Mouse (Mus musculus) CD4-positive helper T cell, adult 2 months (primary cell): ENCODE data around the gene Prss43.

ENCODE experiments used
- DNase-seq: peaks from one replicate; pipeline ENCODE4 v3.0.0-alpha.2; 2012; ENCODE audit warnings: low read depth, missing footprints, low spot score

Gene Prss43

GRCm38 (mm10) chr9:110840905-110841304, 14.4 kb downstream of the Prss43 start:
- no peak for DNase-seq

GRCm38 (mm10) chr9:110841438-110841837, 14.9 kb downstream of the Prss43 start:
- DNase-seq: no peak

GRCm38 (mm10) chr9:110844206-110844605, 17.7 kb downstream of the Prss43 start, which contains the start of gene Prss46:
TSS of gene Prss46 (plus strand) at chr9:110844506.
- DNase-seq: no peak

- DNase-seq: no peak
Measured at GRCm38 (mm10) chr9:110849162-110849561, 22.7 kb downstream of the Prss43 start.

- no peak for DNase-seq
Measured at GRCm38 (mm10) chr9:110855903-110856302, 29.4 kb downstream of the Prss43 start.

- no peak for DNase-seq
Measured at GRCm38 (mm10) chr9:110856920-110857319, 30.4 kb downstream of the Prss43 start.

- DNase-seq: peak; percentile 32
Measured at GRCm38 (mm10) chr9:110857781-110858472, 31.4 kb downstream of the Prss43 start, which contains the start of gene Prss50. TSS of gene Prss50 (plus strand) at chr9:110857967.

- DNase-seq: no peak
Measured at GRCm38 (mm10) chr9:110858523-110858922, 32.0 kb downstream of the Prss43 start.

- no peak for DNase-seq
Measured at GRCm38 (mm10) chr9:110858967-110859596, 32.6 kb downstream of the Prss43 start.

GRCm38 (mm10) chr9:110871030-110871429, 44.5 kb downstream of the Prss43 start:
- DNase-seq: peak; percentile 70

- DNase-seq: no peak
Measured at GRCm38 (mm10) chr9:110873681-110874659, 47.5 kb downstream of the Prss43 start.

- DNase-seq: no peak
Measured at GRCm38 (mm10) chr9:110874660-110875191, 48.2 kb downstream of the Prss43 start.

GRCm38 (mm10) chr9:110875288-110875695, 48.8 kb downstream of the Prss43 start:
- DNase-seq: no peak

- no peak for DNase-seq
Measured at GRCm38 (mm10) chr9:110877353-110877752, 50.9 kb downstream of the Prss43 start.

- DNase-seq: no peak
Measured at GRCm38 (mm10) chr9:110877888-110878287, 51.4 kb downstream of the Prss43 start.

- DNase-seq: no peak
Measured at GRCm38 (mm10) chr9:110879191-110879920, 52.9 kb downstream of the Prss43 start, which contains the start of gene Als2cl. TSS of gene Als2cl (plus strand) at chr9:110879870.

- DNase-seq: peak; percentile 92
Measured at GRCm38 (mm10) chr9:110879998-110880561, 53.6 kb downstream of the Prss43 start, which contains the start of gene Tmie. TSS of gene Tmie (minus strand) at chr9:110880113.

GRCm38 (mm10) chr9:110880772-110881171, 54.3 kb downstream of the Prss43 start:
- no peak for DNase-seq
